Mouse (Mus musculus): ENCODE measurements around the gene Hoxc9. TPM values are rescaled to one million over a fixed set of nuclear protein-coding genes. Genes with fewer than 3 reads are reported as not detected.

Gene Hoxc9
- polyA plus RNA-seq, 1 experiment from 2014 or later, result 7.4 TPM

DNA sequence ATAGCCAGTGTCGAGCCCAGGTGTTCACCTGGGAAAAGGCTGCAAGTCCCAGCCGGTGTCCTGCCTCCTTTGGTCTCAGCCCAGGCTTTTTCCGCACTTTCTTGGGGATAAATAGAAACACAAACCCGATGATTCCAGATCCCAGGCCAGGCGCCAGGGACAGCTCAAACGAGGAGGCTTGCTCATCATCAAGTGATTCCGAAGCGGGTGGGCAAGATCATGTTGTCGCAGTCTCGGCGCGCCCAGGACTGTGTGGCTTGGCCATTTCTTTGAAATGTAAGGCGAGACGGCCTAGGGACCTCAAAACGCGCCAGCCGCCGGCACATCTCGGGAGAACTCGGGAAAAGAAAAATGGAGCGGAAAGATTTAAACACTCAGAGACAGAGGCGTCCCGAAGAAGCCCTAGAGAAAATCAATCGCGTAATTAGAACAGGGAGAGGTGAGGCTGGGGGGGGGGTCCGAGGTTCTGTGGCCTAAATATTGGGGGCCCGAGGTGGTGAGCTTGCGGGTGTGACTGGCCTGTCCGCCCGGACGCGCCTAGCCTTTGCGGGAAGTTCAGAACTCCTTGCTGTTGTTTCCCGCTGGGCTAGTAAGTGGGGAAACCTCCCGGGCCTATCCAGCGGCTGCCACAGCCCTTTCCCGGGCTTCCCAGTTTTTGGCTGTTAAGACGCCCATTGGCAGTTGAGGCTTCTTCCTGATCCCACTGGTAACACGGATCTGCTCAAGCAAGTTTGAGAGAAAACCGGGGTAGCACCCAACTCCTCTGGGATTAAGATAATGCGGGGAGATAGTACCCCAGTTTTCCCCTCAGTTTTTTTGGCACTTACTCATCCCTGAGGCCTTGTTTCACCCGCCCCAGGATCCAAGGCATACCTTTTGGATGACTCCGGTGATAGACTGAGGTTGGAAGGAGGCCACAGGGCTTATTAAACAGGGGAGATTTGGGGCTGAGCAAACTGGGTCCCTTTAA lies 51.3 kb downstream of the Hoxc9 start:
- H3K9ac ChIP-seq (replicated peaks; ENCODE audit: low read length), result peak overlapping the region; percentile 38

GRCm38 (mm10) chr15:103028916-103029512 lies 52.8 kb downstream of the Hoxc9 start:
- H3K27me3 ChIP-seq (ENCODE audit: insufficient read depth, low read length), result peaks cover 28% of the 10 kb centered on the region

More for the DNA sequence above, 51.3 kb downstream of the Hoxc9 start:
- Histone ChIP-seq H3K27ac (ENCODE audit: low read length) (peak overlapping the region; percentile 40), H3K9me3 (ENCODE audit: low read length) (no peaks in the 10 kb centered on the region), H3K27me3 (ENCODE audit: insufficient read depth, low read length) (peaks cover 36% of the 10 kb centered on the region), H3K36me3 (ENCODE audit: insufficient read depth, low read length) (no peaks in the 10 kb centered on the region), H3K4me3 (ENCODE audit: low read length) (peak overlapping the region; percentile 30), H3K4me2 (replicated peaks; ENCODE audit: low read depth, low read length) (peak overlapping the region; percentile 43), H3K4me1 (ENCODE audit: insufficient read depth, low read length) (peaks cover 57% of the 10 kb centered on the region)
- WGBS, result 13% methylated on average over 43 of the region's 43 CpGs
- ATAC-seq (ENCODE audit: low FRiP score, low TSS enrichment), result peak; percentile 32; the same call in 1 of the 2 replicates

GRCm38 (mm10) chr15:103030142-103030541 lies 53.9 kb downstream of the Hoxc9 start:
- Histone ChIP-seq H3K27me3 (ENCODE audit: insufficient read depth, low read length) (peaks cover 17% of the 10 kb centered on the region), H3K36me3 (ENCODE audit: insufficient read depth, low read length) (no peaks in the 10 kb centered on the region), H3K27ac (ENCODE audit: low read length) (no peak overlapping the region), H3K9me3 (ENCODE audit: low read length) (no peaks in the 10 kb centered on the region), H3K4me1 (ENCODE audit: insufficient read depth, low read length) (peaks cover 59% of the 10 kb centered on the region), H3K4me2 (replicated peaks; ENCODE audit: low read depth, low read length) (no peak overlapping the region), H3K4me3 (ENCODE audit: low read length) (no peak overlapping the region), H3K9ac (replicated peaks; ENCODE audit: low read length) (0 out of 2 replicates have a peak overlapping the region, but pooled peaks have one; percentile 2)
- WGBS, result 25% methylated on average over 8 of the region's 8 CpGs
- ATAC-seq (ENCODE audit: low FRiP score, low TSS enrichment), result no peak

More at GRCm38 (mm10) chr15:103028916-103029512, 52.8 kb downstream of the Hoxc9 start:
- no peak for ATAC-seq (ENCODE audit: low FRiP score, low TSS enrichment)
- no peak overlapping the region for H3K9ac ChIP-seq (replicated peaks; ENCODE audit: low read length)
- peaks cover 65% of the 10 kb centered on the region for H3K4me1 ChIP-seq (ENCODE audit: insufficient read depth, low read length)
- WGBS, result 63% methylated on average over 9 of the region's 9 CpGs
- H3K9me3 ChIP-seq (ENCODE audit: low read length), result no peaks in the 10 kb centered on the region
- no peak overlapping the region for H3K4me3 ChIP-seq (ENCODE audit: low read length)
- no peak overlapping the region for H3K27ac ChIP-seq (ENCODE audit: low read length)
- no peak overlapping the region for H3K4me2 ChIP-seq (replicated peaks; ENCODE audit: low read depth, low read length)
- no peaks in the 10 kb centered on the region for H3K36me3 ChIP-seq (ENCODE audit: insufficient read depth, low read length)

GRCm38 (mm10) chr15:103032167-103032566 lies 55.9 kb downstream of the Hoxc9 start:
- H3K9me3 ChIP-seq (ENCODE audit: low read length), result no peaks in the 10 kb centered on the region
- H3K36me3 ChIP-seq (ENCODE audit: insufficient read depth, low read length), result no peaks in the 10 kb centered on the region
- peaks cover 23% of the 10 kb centered on the region for H3K27me3 ChIP-seq (ENCODE audit: insufficient read depth, low read length)
- peak overlapping the region; percentile 13; the same call in 1 of the 2 replicates for H3K27ac ChIP-seq (ENCODE audit: low read length)
- H3K4me1 ChIP-seq (ENCODE audit: insufficient read depth, low read length), result peaks cover 57% of the 10 kb centered on the region
- H3K9ac ChIP-seq (replicated peaks; ENCODE audit: low read length), result peak overlapping the region; percentile 3; the same call in 1 of the 2 replicates
- no peak for ATAC-seq (ENCODE audit: low FRiP score, low TSS enrichment)
- peak overlapping the region; percentile 1 for H3K4me3 ChIP-seq (ENCODE audit: low read length)
- H3K4me2 ChIP-seq (replicated peaks; ENCODE audit: low read depth, low read length), result peak overlapping the region; percentile 40
- WGBS, result 10% methylated on average over 2 of the region's 3 CpGs

GRCm38 (mm10) chr15:103032646-103033575 lies 56.7 kb downstream of the Hoxc9 start:
- H3K4me2 ChIP-seq (replicated peaks; ENCODE audit: low read depth, low read length), result peak overlapping the region; percentile 40
- H3K36me3 ChIP-seq (ENCODE audit: insufficient read depth, low read length), result no peaks in the 10 kb centered on the region
- H3K9ac ChIP-seq (replicated peaks; ENCODE audit: low read length), result peak overlapping the region; percentile 3; the same call in 1 of the 2 replicates
- peak overlapping the region; percentile 1 for H3K4me3 ChIP-seq (ENCODE audit: low read length)
- WGBS, result 1% methylated on average over 26 of the region's 26 CpGs
- no peaks in the 10 kb centered on the region for H3K9me3 ChIP-seq (ENCODE audit: low read length)
- peaks cover 24% of the 10 kb centered on the region for H3K27me3 ChIP-seq (ENCODE audit: insufficient read depth, low read length)
- H3K27ac ChIP-seq (ENCODE audit: low read length), result peak overlapping the region; percentile 48
- peaks cover 56% of the 10 kb centered on the region for H3K4me1 ChIP-seq (ENCODE audit: insufficient read depth, low read length)
- ATAC-seq (ENCODE audit: low FRiP score, low TSS enrichment), result no peak

DNA sequence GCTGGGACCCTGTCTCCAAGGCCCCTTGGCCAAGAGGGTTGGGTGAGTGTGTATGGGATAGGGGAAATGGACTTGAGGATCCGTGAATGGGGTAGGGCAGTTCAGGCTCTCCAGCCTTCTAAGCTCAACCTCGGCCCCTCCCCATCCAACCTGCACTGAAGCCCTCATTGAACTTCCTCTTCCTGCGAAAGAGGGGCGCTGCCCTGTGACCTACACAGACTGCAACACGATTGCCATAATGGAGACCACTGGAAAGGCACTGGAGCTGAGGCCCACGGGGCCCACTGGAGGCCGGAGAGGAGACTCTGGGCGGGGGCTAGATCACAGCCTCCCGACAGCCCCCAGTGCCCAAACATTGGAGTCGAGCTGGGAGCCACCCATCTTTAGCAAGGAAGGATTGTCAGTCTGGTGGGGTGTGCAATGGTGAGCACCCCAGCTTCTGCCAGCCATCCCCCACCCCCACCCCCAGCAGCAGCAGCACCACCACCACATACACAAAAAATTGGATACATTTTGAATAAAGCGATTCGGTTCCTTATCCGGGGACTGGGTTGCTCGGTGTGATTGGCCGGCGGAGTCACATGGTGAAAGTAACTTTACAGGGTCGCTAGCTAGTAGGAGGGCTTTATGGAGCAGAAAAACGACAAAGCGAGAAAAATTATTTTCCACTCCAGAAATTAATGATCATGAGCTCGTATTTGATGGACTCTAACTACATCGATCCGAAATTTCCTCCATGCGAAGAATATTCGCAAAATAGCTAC lies 58.0 kb downstream of the Hoxc9 start:
- no peaks in the 10 kb centered on the region for H3K36me3 ChIP-seq (ENCODE audit: insufficient read depth, low read length)
- peak overlapping the region; percentile 67 for H3K9ac ChIP-seq (replicated peaks; ENCODE audit: low read length)
- H3K4me2 ChIP-seq (replicated peaks; ENCODE audit: low read depth, low read length), result peak overlapping the region; percentile 76
- ATAC-seq (ENCODE audit: low FRiP score, low TSS enrichment), result peak; percentile 25; the same call in 1 of the 2 replicates
- WGBS, result 6% methylated on average over 24 of the region's 24 CpGs
- H3K4me1 ChIP-seq (ENCODE audit: insufficient read depth, low read length), result peaks cover 63% of the 10 kb centered on the region
- H3K9me3 ChIP-seq (ENCODE audit: low read length), result no peaks in the 10 kb centered on the region
- peaks cover 14% of the 10 kb centered on the region for H3K27me3 ChIP-seq (ENCODE audit: insufficient read depth, low read length)
- H3K4me3 ChIP-seq (ENCODE audit: low read length), result peak overlapping the region; percentile 51
- H3K27ac ChIP-seq (ENCODE audit: low read length), result peak overlapping the region; percentile 92

MicroRNAs encoded within 50 kb of the gene (microRNA counts, 519-probe panel; counts per million panel counts)
- microRNA mmu-miR-615-3p (2,988 counts per million, percentile 70 among the panel's probes with 10 or more counts), microRNA mmu-miR-615-5p (104 counts per million, percentile 35 among the panel's probes with 10 or more counts)

Small RNA genes lying within 50 kb of the gene (microRNA-seq; reads per million reads assigned to microRNA genes)
- gene Mir196a-2 (2,712 reads per million, percentile 87 among the genes with 10 or more reads in this experiment), gene Mir615 (3,657 reads per million, percentile 89 among the genes with 10 or more reads in this experiment)

Other genes starting within 250 kb of the Hoxc9 start
- not detected in 2 replicates for gene Hoxc13, start 55.3 kb upstream of the Hoxc9 start, polyA plus RNA-seq (2015; fragmentation: Nextera tagmentation; extraction: Ambion mirVana)
- gene Hoxc12, start 39.7 kb upstream of the Hoxc9 start, polyA plus RNA-seq (2015; fragmentation: Nextera tagmentation; extraction: Ambion mirVana), result not detected in 2 replicates
- gene Hoxc11, start 22.0 kb upstream of the Hoxc9 start, polyA plus RNA-seq (2015; fragmentation: Nextera tagmentation; extraction: Ambion mirVana), result 1.2 and 1.6 TPM in 2 replicates
- gene Hoxc10, start 9.6 kb upstream of the Hoxc9 start, polyA plus RNA-seq (2015; fragmentation: Nextera tagmentation; extraction: Ambion mirVana), result 49.0 and 54.0 TPM in 2 replicates
- 4.3 and 5.9 TPM in 2 replicates for gene Hoxc5, start 9.0 kb upstream of the Hoxc9 start, polyA plus RNA-seq (2015; fragmentation: Nextera tagmentation; extraction: Ambion mirVana)
- 6.6 and 9.2 TPM in 2 replicates for gene Hoxc8, start 14.2 kb downstream of the Hoxc9 start, polyA plus RNA-seq (2015; fragmentation: Nextera tagmentation; extraction: Ambion mirVana)
- 7.6 and 11.0 TPM in 2 replicates for gene Hoxc6, start 21.8 kb downstream of the Hoxc9 start, polyA plus RNA-seq (2015; fragmentation: Nextera tagmentation; extraction: Ambion mirVana)
- 6.9 and 8.6 TPM in 2 replicates for gene Hoxc4, start 42.5 kb downstream of the Hoxc9 start, polyA plus RNA-seq (2015; fragmentation: Nextera tagmentation; extraction: Ambion mirVana)
- gene Smug1, start 190.7 kb downstream of the Hoxc9 start, polyA plus RNA-seq (2015; fragmentation: Nextera tagmentation; extraction: Ambion mirVana), result 19.8 and 20.5 TPM in 2 replicates